ENCODE assay signal across 23 mouse cellular contexts in the genomic region with DNA sequence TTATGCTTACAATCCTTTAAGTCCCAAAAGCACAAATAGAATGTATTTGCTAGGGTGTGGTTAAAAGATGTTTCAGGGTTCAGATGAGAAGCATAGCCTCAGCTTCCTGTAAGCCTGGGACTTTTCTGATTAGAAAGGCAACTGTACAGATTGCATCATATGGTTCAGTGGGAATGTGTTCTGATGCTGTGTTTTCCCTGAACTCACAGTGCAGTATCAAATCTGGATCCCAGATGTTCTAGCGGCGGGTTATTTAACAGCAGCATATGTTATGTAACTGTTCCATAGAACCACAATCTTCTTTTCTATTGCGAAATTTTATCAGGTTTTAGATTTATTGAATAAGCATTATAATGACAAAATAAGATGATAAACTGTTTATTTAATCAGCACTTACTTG. TPM values are rescaled to one million over a fixed set of nuclear protein-coding genes. Genes with fewer than 3 reads are reported as not detected.
DNase-seq lines count a peak whose midpoint lies in the region; ATAC-seq and TF ChIP-seq lines count a peak whose summit lies in the region.
"Had no signal": no experiment of that assay in that cellular context is flagged by ENCODE, and none has a peak within 500 bp of the region (broad histone marks: within the 10 kb centered on the region; RNA-seq: fewer than 3 reads in every experiment).

No protein-coding gene starts in this region.

- WGBS in embryonic facial prominence, embryonic 11.5 days: 69% methylated on average over 3 of the region's 3 CpGs
- WGBS in embryonic facial prominence, embryonic 10.5 days: 81% methylated on average over 3 of the region's 3 CpGs
- WGBS in intestine, postnatal 0 days: 72% methylated on average over 3 of the region's 3 CpGs
- 78% methylated on average over 3 of the region's 3 CpGs for WGBS in intestine, embryonic 16.5 days

- H3K9me3 ChIP-seq in embryonic facial prominence, embryonic 11.5 days (replicated peaks; ENCODE audit: control insufficient read depth, low read length): no peaks in the 10 kb centered on the region
- H3K9me3 ChIP-seq in embryonic facial prominence, embryonic 10.5 days: no peaks in the 10 kb centered on the region
- H3K9me3 ChIP-seq in intestine, postnatal 0 days (ENCODE audit: control insufficient read depth): no peaks in the 10 kb centered on the region
- H3K9me3 ChIP-seq in intestine, embryonic 16.5 days (ENCODE audit: control insufficient read depth, low read length): no peaks in the 10 kb centered on the region
- H3K9me3 ChIP-seq: heart, embryonic 15.5 days; hindbrain, embryonic 12.5 days; limb, embryonic 12.5 days; liver, embryonic 15.5 days had no signal

- no peak overlapping the region for H3ac ChIP-seq in myocyte (ENCODE audit: control insufficient read depth, insufficient read length)

- no peaks in the 10 kb centered on the region for H3K4me1 ChIP-seq in embryonic facial prominence, embryonic 11.5 days (ENCODE audit: control insufficient read depth, insufficient read depth, low read length)
- H3K4me1 ChIP-seq in embryonic facial prominence, embryonic 10.5 days: peaks cover 21% of the 10 kb centered on the region
- 0 out of 2 replicates have a peak, but pooled peaks cover 4% of the 10 kb centered on the region for H3K4me1 ChIP-seq in intestine, postnatal 0 days (replicated peaks; ENCODE audit: control insufficient read depth, insufficient read depth, low read length)
- peaks cover 11% of the 10 kb centered on the region for H3K4me1 ChIP-seq in intestine, embryonic 16.5 days (ENCODE audit: control insufficient read depth, insufficient read depth, low read length)

- no peak overlapping the region for H3K4me3 ChIP-seq in embryonic facial prominence, embryonic 11.5 days (ENCODE audit: low read depth, low read length)
- no peak overlapping the region for H3K4me3 ChIP-seq in embryonic facial prominence, embryonic 10.5 days
- H3K4me3 ChIP-seq in intestine, postnatal 0 days (ENCODE audit: low read depth, low read length): no peak overlapping the region
- no peak overlapping the region for H3K4me3 ChIP-seq in intestine, embryonic 16.5 days (ENCODE audit: low read length)
- H3K4me3 ChIP-seq in myocyte: no peak overlapping the region
- H3K4me3 ChIP-seq: heart, embryonic 15.5 days; hindbrain, embryonic 12.5 days; limb, embryonic 12.5 days; liver, embryonic 15.5 days had no signal

- no peak for TF ChIP-seq POLR2A in myocyte (IDR thresholded peaks at IDR 0.05; ENCODE audit: insufficient read length, low read depth)

- no peaks in the 10 kb centered on the region for H3K36me3 ChIP-seq in embryonic facial prominence, embryonic 11.5 days (replicated peaks; ENCODE audit: control insufficient read depth, insufficient read depth, low read depth, low read length)
- H3K36me3 ChIP-seq in embryonic facial prominence, embryonic 10.5 days (replicated peaks): no peaks in the 10 kb centered on the region
- no peaks in the 10 kb centered on the region for H3K36me3 ChIP-seq in intestine, postnatal 0 days (ENCODE audit: control insufficient read depth, insufficient read depth)
- H3K36me3 ChIP-seq in intestine, embryonic 16.5 days (ENCODE audit: control insufficient read depth, insufficient read depth, low read length): no peaks in the 10 kb centered on the region
- H3K36me3 ChIP-seq in myocyte (ENCODE audit: control insufficient read depth, insufficient read depth): no peaks in the 10 kb centered on the region
- H3K36me3 ChIP-seq: heart, embryonic 15.5 days; hindbrain, embryonic 12.5 days; limb, embryonic 12.5 days; liver, embryonic 15.5 days had no signal

- no peak overlapping the region for H3K9ac ChIP-seq in embryonic facial prominence, embryonic 11.5 days (replicated peaks; ENCODE audit: low read length)
- H3K9ac ChIP-seq in intestine, postnatal 0 days (ENCODE audit: low read depth, low read length): no peak overlapping the region
- H3K9ac ChIP-seq in intestine, embryonic 16.5 days (ENCODE audit: low read depth, low read length): no peak overlapping the region
- H3K9ac ChIP-seq: heart, embryonic 15.5 days; hindbrain, embryonic 12.5 days; limb, embryonic 12.5 days; liver, embryonic 15.5 days had no signal

- ATAC-seq in embryonic facial prominence, embryonic 11.5 days (replicated peaks; ENCODE audit: insufficient number of reproducible peaks, low FRiP score, low TSS enrichment, low read depth): no peak
- peak; percentile 32; the same call in 1 of the 2 replicates for ATAC-seq in intestine, postnatal 0 days
- no peak for ATAC-seq in intestine, embryonic 16.5 days
- ATAC-seq: forebrain, embryonic 14.5 days had no signal

- no peak overlapping the region for H3K4me2 ChIP-seq in embryonic facial prominence, embryonic 11.5 days (ENCODE audit: low read depth, low read length)
- H3K4me2 ChIP-seq in intestine, postnatal 0 days (replicated peaks; ENCODE audit: low read depth): no peak overlapping the region
- H3K4me2 ChIP-seq in intestine, embryonic 16.5 days (ENCODE audit: low read depth, low read length): no peak overlapping the region
- H3K4me2 ChIP-seq in myocyte (ENCODE audit: low read depth): no peak overlapping the region
- H3K4me2 ChIP-seq: heart, embryonic 15.5 days; hindbrain, embryonic 12.5 days; limb, embryonic 12.5 days; liver, embryonic 15.5 days had no signal

- H3K79me2 ChIP-seq in myocyte (ENCODE audit: control insufficient read depth, insufficient read depth): no peaks in the 10 kb centered on the region

- H3K27ac ChIP-seq in embryonic facial prominence, embryonic 11.5 days (replicated peaks; ENCODE audit: low read depth, low read length): no peak overlapping the region
- no peak overlapping the region for H3K27ac ChIP-seq in embryonic facial prominence, embryonic 10.5 days (replicated peaks)
- H3K27ac ChIP-seq in intestine, postnatal 0 days (ENCODE audit: low read depth, low read length): no peak overlapping the region
- H3K27ac ChIP-seq in intestine, embryonic 16.5 days (ENCODE audit: low read length): no peak overlapping the region
- H3K27ac ChIP-seq: heart, embryonic 15.5 days; hindbrain, embryonic 12.5 days; limb, embryonic 12.5 days; liver, embryonic 15.5 days had no signal

- TF ChIP-seq CTCF in intestine, postnatal 0 days (IDR thresholded peaks at IDR 0.05; ENCODE audit: low read depth): no peak

- H3K27me3 ChIP-seq in embryonic facial prominence, embryonic 11.5 days (ENCODE audit: control insufficient read depth, insufficient read depth, low read length): no peaks in the 10 kb centered on the region
- peaks cover 26% of the 10 kb centered on the region for H3K27me3 ChIP-seq in embryonic facial prominence, embryonic 10.5 days (replicated peaks; ENCODE audit: low read depth, poor library complexity, severe bottlenecking)
- H3K27me3 ChIP-seq in intestine, postnatal 0 days (replicated peaks; ENCODE audit: control insufficient read depth, insufficient read depth, low read length): no peaks in the 10 kb centered on the region
- no peaks in the 10 kb centered on the region for H3K27me3 ChIP-seq in intestine, embryonic 16.5 days (replicated peaks; ENCODE audit: control insufficient read depth, insufficient read depth, low read length)
- no peaks in the 10 kb centered on the region for H3K27me3 ChIP-seq in myocyte (ENCODE audit: control insufficient read depth, insufficient read depth, insufficient read length)
- H3K27me3 ChIP-seq: heart, embryonic 15.5 days had no signal

- DNase-seq in embryonic facial prominence, embryonic 11.5 days (ENCODE audit: low spot score): peak; percentile 40
- no peak for DNase-seq in embryonic facial prominence, embryonic 10.5 days (ENCODE audit: low spot score)
- peak; percentile 24 for DNase-seq in brain, adult 2 months (ENCODE audit: low read depth, low spot score)
- no peak for DNase-seq in right cerebral cortex, postnatal 14 days
- DNase-seq: adrenal gland, adult 2 months; B cell, adult 2 months; cerebellum, adult 9-10 months; lung, postnatal 14 days; midbrain, embryonic 14.5 days; spleen, adult 18-20 months; thymus, postnatal 36 days had no signal

TF ChIP-seq in myocyte, 11 proteins besides CTCF, POLR2A, EP300 and RAD21:
- peak; percentile 64; the same call in 1 of the 2 replicates for TF ChIP-seq CEBPB (IDR thresholded peaks at IDR 0.05; ENCODE audit: insufficient read depth, poor library complexity, severe bottlenecking)
- TF ChIP-seq REST (IDR thresholded peaks at IDR 0.05; ENCODE audit: insufficient read depth, insufficient read length): no peak
TF ChIP-seq in myocyte: peak in this region for 1.

RNA-seq across cellular contexts. Expression of a gene that starts 3.1 kb away (rescaled TPM):
- 2.5 and 3.3 TPM in 2 replicates for polyA plus RNA-seq in embryonic facial prominence, embryonic 11.5 days (2014; fragmentation: Nextera tagmentation; extraction: Ambion mirVana)
- 2.0 and 2.3 TPM in 2 replicates for polyA plus RNA-seq in embryonic facial prominence, embryonic 10.5 days (2016; fragmentation: Nextera tagmentation; extraction: Ambion mirVana)
- 18.1 and 19.2 TPM in 2 replicates for polyA plus RNA-seq in intestine, postnatal 0 days (2015; fragmentation: Nextera tagmentation; extraction: Ambion mirVana)
- 22.3 and 25.9 TPM in 2 replicates for polyA plus RNA-seq in intestine, embryonic 16.5 days (2015; fragmentation: Nextera tagmentation; extraction: Ambion mirVana)
- 6.5 TPM for polyA plus RNA-seq in myocyte (2012; fragmentation: generic; extraction: Trizol)

RNA-seq across cellular contexts. Expression of a gene that starts 45.5 kb away (rescaled TPM):
- not detected in 2 replicates for polyA plus RNA-seq in embryonic facial prominence, embryonic 11.5 days (2014; fragmentation: Nextera tagmentation; extraction: Ambion mirVana)
- not detected in 2 replicates for polyA plus RNA-seq in embryonic facial prominence, embryonic 10.5 days (2016; fragmentation: Nextera tagmentation; extraction: Ambion mirVana)
- 0.29 TPM in 1 of 2 replicates, not detected in the other for polyA plus RNA-seq in intestine, postnatal 0 days (2015; fragmentation: Nextera tagmentation; extraction: Ambion mirVana)
- not detected in 2 replicates for polyA plus RNA-seq in intestine, embryonic 16.5 days (2015; fragmentation: Nextera tagmentation; extraction: Ambion mirVana)
- not detected for polyA plus RNA-seq in myocyte (2012; fragmentation: generic; extraction: Trizol)
- polyA plus RNA-seq: adrenal gland, adult 2 months; forebrain, embryonic 14.5 days; heart, embryonic 15.5 days; hindbrain, embryonic 12.5 days; kidney, embryonic 14.5 days; large intestine, adult 2 months; limb, embryonic 12.5 days; liver, embryonic 15.5 days; midbrain, embryonic 14.5 days; neural tube, embryonic 14.5 days; stomach, embryonic 14.5 days had no signal

Comparison
In these comparisons a context has a peak if more than half of its experiments do, and no peak if none do; other contexts are left out.
1. DNase-seq: peak in embryonic facial prominence, embryonic 11.5 days (single experiment) and brain, adult 2 months (single experiment); none in embryonic facial prominence, embryonic 10.5 days (single experiment) and right cerebral cortex, postnatal 14 days (single experiment).